Comparison of ENCODE assay signal across 1 mouse cellular context in the genomic region with DNA sequence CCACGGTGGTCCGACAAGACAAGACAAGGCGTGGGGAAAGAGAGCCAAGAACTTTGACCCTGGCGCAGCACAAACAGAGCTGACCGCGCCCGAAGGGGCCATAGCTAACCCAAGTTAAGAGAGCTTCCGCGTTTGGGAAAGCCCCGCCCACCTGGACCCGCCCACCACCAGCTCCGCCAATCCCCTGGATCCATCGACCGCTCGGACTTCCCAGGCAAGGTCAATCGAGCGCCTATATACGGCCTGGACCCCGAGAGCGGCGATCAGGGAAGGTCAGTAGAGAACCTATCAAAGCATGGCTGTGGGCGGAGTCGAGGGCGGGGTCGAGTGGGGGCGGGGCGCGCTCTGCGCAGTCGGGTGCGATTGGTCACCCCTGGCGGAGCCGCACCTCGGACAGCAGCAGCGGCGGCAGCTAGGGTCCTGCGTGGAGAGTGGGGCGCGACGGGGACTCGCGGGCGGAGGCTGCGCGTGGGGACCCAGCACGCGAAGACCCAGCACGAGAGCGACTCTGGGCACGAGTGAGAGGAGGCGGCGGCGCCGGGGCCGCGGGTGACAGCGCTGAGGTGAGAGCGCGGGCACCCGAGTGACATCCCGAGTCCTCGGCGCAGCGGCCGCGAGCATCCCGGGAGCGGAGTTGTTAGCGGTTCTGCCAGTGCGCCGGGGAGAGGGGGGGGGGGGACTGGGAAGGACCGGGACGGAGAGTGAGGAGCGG.
TF ChIP-seq lines count a peak whose summit lies in the region.

A gene (plus strand): TSS at position 353 of the 712 bp plus-strand sequence.

TF ChIP-seq in CH12.LX, 34 proteins besides CTCF, POLR2A, EP300 and RAD21 (continued from another document):
- no peak for TF ChIP-seq ZKSCAN1 (IDR thresholded peaks at IDR 0.05; ENCODE audit: borderline replicate concordance, low read depth, low read length)
- TF ChIP-seq IRF4 (IDR thresholded peaks at IDR 0.05; ENCODE audit: low read depth, low read length), result peak; percentile 45
- peak; percentile 69 for TF ChIP-seq TCF12 (IDR thresholded peaks at IDR 0.05; ENCODE audit: low read depth, low read length)
- TF ChIP-seq BHLHE40 (IDR thresholded peaks at IDR 0.05; ENCODE audit: low read depth, low read length), result peak; percentile 45
- TF ChIP-seq CHD2 (IDR thresholded peaks at IDR 0.05; ENCODE audit: low read length), result peak; percentile 83
- no peak for TF ChIP-seq PAX5 (IDR thresholded peaks at IDR 0.05; ENCODE audit: low read length)
- TF ChIP-seq ZMIZ1 (IDR thresholded peaks at IDR 0.05; ENCODE audit: low read depth, low read length), result peak; percentile 32; the same call in 1 of the 2 replicates
- no peak for TF ChIP-seq CHD1 (IDR thresholded peaks at IDR 0.05; ENCODE audit: low read depth, low read length)
- no peak for TF ChIP-seq MAFK (IDR thresholded peaks at IDR 0.05; ENCODE audit: insufficient replicate concordance, low read length)
- peak; percentile 97 for TF ChIP-seq SIN3A (IDR thresholded peaks at IDR 0.05; ENCODE audit: low read length)
- no peak; the same call in 1 of the 2 replicates for TF ChIP-seq MYC (IDR thresholded peaks at IDR 0.05; ENCODE audit: low read depth, low read length)
- TF ChIP-seq TBP (conservative IDR thresholded peaks at IDR 0.05; ENCODE audit: low read depth, low read length), result peak; percentile 73
- TF ChIP-seq JUN (IDR thresholded peaks at IDR 0.05; ENCODE audit: insufficient read depth, low read depth, low read length), result no peak
- TF ChIP-seq MAZ (IDR thresholded peaks at IDR 0.05; ENCODE audit: low read depth, low read length), result peak; percentile 90
- TF ChIP-seq UBTF (IDR thresholded peaks at IDR 0.05; ENCODE audit: low read depth, low read length), result no peak
- no peak for TF ChIP-seq JUND (conservative IDR thresholded peaks at IDR 0.05; ENCODE audit: low read depth, low read length)
- TF ChIP-seq KAT2A (IDR thresholded peaks at IDR 0.05; ENCODE audit: insufficient replicate concordance, low read length), result peak; percentile 64; the same call in 1 of the 2 replicates
- TF ChIP-seq MEF2A (IDR thresholded peaks at IDR 0.05; ENCODE audit: borderline replicate concordance, low read depth, low read length), result peak; percentile 72; the same call in 1 of the 2 replicates
- peak; percentile 70; the same call in 1 of the 2 replicates for TF ChIP-seq MAX (IDR thresholded peaks at IDR 0.05; ENCODE audit: low read length)
- TF ChIP-seq POLR2AphosphoS2 (IDR thresholded peaks at IDR 0.05; ENCODE audit: low read depth, low read length), result no peak
- peak; percentile 89 for TF ChIP-seq MXI1 (IDR thresholded peaks at IDR 0.05; ENCODE audit: low read depth, low read length)
- peak; percentile 98 for TF ChIP-seq ELF1 (IDR thresholded peaks at IDR 0.05; ENCODE audit: low read depth, low read length)
